Mouse (Mus musculus) regulatory T cell (primary cell): ENCODE measurements around the gene Slc30a7.

Source experiments
- in situ Hi-C: fragments of 300-600 bp; cut with MboI, MseI; formaldehyde crosslinking; loops from one replicate; pipeline ENCODE4 v1.15.1; 2025; ENCODE audit warnings: high pct_unique_total_duplicates

Gene Slc30a7

DNA sequence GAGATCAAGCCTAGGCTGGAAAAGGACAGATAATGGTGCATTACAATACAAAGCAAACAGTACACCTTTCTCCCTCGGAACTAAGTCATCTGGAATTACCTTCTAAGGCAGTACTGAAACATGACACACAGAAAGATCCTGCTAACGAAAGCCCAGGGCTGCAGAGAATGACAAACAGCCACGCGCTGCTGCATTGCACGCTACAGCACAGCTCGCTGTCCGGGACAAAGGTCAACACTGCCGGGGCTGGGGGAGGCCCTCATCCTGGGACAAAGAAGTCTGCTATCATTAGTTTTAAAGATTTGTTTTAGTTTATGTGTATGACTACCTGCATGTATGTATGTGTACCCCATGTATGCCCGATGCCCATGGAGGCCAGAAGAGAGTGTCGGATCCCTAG lies 14.2 kb downstream of the Slc30a7 start:
- in situ Hi-C loops = no loop called here

DNA sequence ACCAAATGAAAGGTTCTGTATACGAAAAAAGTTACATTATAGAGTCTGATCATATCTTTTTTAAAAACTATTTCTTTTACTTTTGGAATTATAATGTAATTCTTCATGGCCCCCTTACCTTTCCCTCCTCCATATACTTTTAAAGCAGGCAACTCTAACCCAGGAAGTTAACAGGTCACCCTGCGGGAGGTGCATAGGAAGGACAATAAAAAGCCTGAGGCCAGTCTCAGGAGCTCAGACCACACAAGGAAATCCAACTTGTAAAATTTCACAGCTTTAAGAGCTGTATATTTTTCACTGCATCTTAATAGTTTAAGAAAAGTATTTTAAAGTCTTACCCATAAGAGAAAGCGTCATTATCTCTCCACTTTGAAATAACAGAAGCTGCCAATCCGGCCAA lies 14.6 kb downstream of the Slc30a7 start:
- in situ Hi-C loops = no loop called here

DNA sequence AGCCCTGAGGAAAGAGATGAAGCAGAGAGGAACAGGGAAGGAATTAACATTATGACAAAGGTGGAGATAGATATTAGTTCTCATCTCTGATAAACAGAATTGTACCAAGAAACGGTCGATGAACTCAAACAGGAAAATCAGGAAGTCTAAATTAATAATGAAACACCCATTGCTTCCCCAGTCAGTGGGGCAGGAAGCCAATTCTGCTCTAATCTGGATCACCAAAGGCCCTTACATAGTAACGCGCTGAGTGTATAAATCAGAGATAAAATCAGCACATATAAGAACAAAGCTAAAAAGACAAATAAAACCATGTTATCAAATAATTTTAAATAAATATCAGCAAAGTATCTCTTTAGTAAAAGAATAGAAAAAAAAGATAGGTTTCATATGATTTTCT lies 15.1 kb downstream of the Slc30a7 start:
- in situ Hi-C loops = no loop called here

DNA sequence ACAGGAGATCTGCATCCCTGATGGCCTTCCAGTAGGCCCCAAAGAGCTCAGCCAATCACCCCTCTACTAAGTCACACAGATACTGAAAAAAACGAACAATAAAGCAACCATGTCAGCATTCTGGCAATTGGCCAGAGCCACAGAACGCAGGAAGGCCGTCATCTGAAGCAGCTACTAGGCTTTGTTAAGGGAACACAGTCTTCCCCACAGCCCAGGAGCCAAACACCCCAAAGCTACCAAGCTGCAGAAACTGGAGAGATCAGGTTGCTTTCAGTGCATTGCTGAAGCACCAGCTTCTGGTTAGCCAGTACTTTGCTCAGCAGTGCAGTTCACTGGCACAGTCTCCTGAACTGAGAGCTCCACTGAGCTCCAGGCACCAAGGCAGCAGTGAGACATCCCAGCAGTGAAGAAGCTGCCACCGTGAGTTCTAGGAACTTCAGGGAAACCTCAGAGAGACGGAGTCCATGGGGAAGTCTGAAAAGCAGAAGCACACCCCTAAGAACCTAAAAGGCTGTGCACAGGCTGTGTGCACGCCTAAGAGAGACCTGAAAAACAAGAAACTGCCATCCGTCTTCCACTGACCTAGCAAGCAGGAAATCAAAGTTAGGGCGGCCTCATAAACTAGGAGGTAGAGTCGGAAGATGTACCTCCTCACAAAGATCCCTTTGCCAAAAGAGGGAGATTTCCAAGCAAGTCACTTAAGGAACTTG lies 21.9 kb downstream of the Slc30a7 start:
- in situ Hi-C loops = no loop called here

DNA sequence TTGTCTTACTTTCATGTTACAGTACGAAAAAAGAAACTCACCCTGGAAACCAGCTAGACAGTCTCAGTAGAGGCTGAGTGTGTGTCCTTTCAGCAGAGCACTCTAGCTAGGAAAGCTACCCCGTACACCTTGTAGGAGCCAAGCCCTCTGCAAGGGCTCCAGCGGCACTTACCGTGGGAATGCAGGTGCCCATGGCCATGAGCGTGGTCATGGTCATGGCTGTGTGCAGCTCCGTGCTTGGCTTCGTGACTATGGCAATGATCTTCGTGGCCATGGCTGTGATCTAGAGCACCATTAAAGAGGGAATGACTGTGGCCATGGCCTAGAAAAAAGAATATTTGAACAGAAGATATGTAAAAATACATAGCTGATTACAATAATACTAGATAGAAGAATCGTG lies 22.6 kb downstream of the Slc30a7 start:
- in situ Hi-C loops = no loop called here

DNA sequence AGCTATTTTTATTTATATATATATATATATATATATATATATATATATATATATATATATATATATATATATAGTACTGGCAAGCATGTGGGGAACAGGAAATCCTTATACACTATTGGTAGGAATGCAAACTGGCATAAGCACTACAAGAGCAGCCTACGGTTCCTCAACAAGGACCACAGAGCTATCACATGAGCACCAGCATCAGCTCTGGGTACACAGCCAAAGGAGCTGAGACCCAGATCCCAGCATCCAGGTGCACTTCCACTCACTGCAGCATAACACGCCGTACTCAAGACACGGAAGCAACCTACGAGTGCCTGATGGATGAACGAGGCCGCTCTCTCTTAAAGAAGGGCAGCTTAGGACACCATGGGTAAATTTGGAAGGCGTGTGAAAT lies 24.0 kb downstream of the Slc30a7 start:
- in situ Hi-C loops = no loop called here

DNA sequence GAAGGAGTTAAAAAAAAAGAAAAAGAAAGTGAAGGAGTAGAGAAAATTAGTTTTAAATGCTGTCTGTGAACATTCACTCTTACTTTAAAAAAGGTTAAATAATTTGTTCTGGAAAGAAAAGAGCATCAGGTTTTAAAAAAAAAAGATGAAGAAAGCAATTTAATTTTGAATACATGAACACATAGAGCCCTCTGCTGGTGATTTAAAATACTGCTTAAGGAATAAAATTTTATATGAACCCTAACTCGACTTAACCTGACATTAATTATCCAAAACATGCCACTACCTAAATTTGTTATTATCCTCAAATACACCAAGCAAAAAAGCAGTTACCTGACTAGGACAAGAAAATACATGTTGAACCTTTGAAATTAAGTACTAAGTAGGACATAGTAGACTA lies 28.2 kb downstream of the Slc30a7 start:
- in situ Hi-C loops = no loop called here

DNA sequence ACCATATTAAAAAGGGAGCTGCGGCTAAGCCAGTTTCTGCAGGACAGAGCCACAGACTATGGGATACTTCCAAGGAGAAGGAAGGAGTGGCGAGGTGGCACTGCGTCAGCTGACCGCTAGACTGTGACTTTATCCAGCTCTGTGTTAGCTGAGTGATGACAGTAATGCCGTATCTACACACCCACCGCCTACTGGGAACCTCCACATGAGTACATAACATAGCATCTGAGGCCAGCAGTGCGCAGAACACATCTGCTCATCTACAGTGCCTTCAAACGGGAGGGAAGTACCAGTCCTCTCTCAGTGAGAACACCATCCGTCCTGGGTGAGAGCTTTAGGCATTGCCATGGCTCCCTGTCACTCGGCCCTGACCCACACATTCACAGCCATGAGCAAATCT lies 32.2 kb downstream of the Slc30a7 start:
- in situ Hi-C loops = loop anchor here (5.0 kb wide), 3 partner anchors 48 to 378 kb away; no protein-coding TSS in a partner anchor

DNA sequence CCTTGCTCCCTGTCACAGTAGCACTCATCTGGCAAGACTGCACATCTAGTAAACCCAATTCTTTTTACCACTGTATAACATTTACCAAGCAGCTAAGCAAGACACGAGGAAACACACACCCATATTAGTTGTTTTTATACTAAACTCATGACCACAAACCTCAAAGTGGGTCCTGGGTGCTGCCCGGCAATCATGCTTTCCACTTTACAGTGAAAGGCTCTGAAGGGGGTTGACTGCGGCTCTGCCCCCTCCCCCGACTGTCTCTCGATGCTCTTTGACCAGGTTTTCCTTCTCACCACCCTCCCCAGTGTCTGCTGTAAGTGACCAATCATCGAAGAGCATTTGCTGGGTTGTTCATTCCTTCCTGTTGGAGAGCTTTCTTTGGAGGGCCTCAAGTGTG lies 33.0 kb downstream of the Slc30a7 start:
- in situ Hi-C loops = loop anchor here (5.0 kb wide), 3 partner anchors 47 to 377 kb away; no protein-coding TSS in a partner anchor

DNA sequence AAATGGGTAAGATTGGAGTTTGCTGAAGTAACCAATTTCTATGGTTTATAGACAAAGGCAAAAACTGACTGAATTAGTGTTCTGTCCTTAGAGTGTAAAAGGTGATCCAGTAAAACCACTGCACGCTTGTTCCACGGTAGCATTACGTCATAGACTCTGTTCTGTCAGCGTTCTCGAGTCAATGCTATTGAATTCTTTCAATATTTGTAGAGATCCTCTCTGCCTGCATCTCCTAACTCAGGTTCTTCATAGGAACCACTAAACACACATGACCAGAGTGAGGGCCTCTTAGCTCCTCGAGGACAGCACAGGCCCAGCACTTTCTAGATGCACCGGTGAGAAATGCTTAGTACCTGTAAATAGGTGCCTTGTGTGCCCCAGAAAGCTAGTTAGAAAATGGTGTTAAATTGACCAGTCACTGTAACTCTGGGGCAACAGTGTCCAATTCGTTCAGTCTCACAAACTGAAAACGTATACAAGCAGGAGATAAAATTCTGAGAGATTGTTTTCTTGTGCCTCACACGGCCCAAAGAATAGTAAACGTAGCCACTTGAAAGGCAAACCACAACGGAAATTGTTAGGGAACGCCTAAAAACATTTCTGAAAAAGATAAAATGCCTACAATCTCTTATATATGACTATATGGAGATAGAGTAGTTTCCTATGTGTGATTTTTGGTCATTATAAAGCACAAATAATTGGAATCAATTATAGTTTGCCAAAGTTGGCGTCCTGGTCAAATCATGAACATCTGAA lies 35.1 kb downstream of the Slc30a7 start:
- in situ Hi-C loops = loop anchor here (5.0 kb wide), 3 partner anchors 45 to 375 kb away; no protein-coding TSS in a partner anchor

DNA sequence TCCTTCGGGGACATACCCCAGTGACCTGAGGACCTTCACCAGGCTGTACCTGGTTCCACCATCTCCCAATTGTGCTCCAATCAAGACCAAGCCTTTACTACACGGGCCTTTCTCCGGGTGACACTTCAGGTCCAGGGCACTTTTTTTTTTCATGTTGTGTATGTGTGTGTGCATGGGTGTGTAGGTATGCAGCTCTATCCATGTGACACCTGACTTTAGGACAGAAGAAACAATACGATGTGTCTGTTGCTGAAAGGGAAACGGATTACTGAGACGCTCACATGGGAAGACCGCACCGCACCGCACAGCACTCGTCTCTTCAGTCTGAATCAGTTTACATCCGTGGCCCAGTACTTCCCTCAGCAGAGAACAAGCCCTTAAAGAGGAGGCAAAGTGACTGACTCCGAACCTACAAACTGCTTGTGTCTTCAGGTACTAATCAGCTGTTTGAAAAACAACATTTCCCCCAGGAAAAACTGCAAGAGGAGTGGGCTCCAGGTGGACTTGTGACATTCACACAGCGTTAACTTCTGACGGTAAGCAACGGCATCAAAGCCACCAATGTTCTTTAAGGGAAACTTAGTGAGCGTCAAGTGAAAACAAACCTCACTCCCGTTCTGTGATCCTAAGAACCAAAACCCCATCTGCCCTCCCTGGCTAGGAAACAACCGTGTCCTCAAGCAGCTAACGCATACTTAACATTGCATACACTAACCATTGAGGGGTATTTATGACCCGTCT lies 36.0 kb downstream of the Slc30a7 start:
- in situ Hi-C loops = loop anchor here (5.0 kb wide), 3 partner anchors 44 to 374 kb away; no protein-coding TSS in a partner anchor

DNA sequence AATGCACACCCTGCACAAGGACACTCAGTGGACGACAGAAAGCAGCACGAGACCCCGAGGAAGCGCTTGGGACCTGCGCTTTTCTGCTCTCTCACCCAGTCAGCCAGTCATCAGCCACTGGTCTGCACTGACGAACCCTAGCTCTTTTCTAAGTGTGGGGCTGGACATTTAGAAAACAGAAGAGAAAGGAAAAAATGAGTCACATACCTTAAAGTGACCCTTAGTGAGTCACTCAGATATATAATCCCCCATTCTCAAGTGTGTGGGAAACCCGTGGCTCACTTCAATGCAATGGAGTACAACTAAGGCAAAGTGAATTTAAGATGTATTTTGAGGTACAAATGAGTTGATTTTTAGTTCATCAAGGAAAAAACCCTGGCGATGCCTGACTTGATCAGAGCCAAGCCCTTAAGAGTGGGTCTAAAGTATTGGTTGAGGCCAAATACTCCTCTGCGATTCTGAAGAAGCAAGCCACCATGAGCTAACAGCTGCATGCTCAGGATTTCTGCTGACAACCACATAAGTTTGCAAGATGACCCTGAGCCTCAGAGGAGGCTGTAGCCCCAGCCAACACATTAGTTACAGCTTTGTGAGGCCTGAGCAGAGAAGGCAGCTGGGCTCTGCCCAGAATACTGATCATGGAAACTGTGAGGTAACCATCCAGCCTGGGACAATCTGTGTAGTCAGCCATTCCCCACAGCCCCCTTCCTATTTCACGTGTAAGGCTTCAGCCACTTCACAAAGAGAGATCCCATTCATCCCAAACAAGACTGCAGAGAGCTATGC lies 38.3 kb downstream of the Slc30a7 start:
- in situ Hi-C loops = no loop called here

DNA sequence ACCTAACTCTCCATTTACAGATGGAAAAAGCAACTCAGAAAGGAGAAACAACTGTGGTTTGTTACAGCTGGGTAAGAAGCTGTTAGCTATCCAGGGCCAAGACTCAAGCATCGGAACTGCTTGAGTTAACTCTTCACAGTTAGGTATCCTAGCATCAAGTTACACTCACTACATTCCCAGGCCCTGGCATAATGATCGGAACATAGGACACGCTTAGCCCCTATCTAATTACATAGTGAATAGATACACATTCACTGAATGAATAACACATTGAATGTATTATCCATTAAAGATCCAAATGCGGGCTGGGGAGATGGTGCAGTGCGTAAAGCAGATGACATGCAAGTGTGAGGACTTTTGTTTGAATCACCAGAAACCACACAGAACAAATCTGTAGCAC lies 43.1 kb downstream of the Slc30a7 start:
- in situ Hi-C loops = no loop called here

DNA sequence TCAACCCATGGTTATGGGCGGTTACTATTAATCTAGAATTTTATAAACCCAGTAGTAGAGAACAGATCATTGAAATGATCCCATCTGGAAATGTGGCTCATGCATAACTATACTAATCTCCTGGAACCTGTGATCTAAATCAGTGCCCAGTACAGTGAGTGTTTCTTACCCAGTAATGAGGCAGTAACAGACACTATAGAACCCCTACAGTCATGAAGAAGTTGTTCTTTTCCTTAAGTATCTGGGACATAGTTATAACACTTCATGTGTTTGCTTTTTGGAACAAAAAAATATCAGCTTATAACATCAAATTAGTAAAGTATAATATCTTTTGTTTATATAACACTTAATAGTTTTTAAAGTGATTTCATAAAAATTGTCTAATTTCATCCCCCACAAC lies 43.6 kb downstream of the Slc30a7 start:
- in situ Hi-C loops = no loop called here

DNA sequence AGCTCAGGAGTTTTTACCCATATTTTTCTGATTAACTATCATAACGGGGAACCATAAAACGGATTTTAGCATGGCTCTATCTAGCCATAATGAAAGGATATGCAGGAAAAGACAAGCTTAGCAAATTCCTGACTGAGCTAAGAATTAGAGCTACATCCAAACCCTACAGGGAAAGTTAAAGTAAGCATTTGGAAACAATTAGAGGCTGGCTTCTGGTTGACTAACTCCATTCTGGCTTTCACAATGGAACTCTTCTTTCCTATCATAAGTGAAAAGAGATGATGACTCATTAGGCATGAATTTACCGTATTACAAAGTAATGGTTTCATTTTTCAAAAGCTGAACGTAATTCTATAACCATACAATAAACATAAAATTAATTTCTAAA lies 45.2 kb downstream of the Slc30a7 start:
- in situ Hi-C loops = no loop called here

DNA sequence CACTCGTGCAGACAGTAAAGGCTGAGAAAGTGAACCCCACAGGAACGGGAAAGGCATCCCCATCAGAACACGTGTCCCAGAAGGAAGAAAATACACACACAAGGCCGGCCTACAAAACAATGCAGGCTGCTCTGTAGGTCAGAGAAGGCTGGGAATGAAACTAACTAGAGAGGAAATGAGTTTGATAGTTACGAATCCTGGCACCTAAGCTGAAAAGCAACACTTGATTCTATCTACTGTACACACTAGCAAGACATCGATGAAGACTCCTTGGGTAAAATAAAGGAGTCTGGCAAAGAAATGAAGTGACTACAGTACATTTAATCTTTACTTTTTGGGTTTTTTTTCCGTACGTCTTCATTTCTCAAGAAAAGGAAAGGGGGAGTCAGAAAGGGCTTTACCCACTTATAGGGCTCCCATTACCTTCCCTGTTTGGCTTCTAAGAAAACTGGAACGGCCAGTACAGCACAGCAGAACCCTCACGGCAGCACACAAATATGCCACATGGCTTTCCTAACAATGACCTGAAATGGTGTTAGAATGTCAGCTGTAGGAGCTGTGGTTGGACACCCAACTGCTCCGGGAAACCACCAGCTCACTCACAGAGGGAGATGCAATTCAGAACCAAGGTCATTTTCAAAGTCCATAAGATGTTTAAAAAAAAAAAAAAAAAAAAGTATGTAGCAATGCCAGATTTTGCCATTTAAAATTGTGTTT lies 45.7 kb downstream of the Slc30a7 start:
- in situ Hi-C loops = no loop called here

DNA sequence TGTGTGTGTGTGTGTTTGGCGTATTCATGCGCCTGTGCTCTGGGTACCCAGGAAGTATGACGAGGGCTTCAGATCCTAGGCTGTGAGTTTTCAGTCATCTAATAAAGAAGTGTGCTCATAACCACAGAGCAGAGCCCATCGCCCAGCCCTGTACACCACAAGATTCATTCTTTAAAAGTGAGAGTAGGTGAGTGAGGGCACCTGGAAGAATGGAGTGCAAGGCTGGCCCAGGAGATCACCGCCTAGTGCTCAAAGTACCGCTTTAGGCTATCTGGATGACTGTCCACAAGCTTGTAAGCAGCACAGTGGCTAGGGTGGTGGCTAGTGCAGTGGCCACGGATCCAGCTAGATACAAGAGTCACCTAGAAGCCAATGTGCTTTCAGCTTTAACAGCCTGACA lies 50.0 kb downstream of the Slc30a7 start:
- in situ Hi-C loops = no loop called here

DNA sequence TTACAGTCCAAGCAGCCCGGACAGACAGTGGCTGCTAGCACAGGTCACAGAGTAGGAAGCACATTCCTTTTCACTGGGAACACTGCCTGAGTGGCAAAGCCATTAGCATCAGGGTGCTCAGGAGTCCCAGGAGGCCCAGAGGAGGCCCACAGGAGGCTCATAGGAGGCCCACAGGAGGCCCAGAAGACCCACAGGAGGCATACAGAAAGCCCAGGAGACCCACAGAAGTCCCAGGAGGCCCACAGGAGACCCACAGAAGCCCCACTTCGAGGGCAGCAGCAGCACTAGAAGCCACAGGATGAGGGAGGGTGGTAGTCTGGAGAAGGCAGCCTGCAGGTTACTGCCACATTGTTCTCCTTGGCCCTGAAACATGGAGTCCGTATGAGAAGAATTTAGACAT lies 54.1 kb downstream of the Slc30a7 start:
- in situ Hi-C loops = no loop called here

DNA sequence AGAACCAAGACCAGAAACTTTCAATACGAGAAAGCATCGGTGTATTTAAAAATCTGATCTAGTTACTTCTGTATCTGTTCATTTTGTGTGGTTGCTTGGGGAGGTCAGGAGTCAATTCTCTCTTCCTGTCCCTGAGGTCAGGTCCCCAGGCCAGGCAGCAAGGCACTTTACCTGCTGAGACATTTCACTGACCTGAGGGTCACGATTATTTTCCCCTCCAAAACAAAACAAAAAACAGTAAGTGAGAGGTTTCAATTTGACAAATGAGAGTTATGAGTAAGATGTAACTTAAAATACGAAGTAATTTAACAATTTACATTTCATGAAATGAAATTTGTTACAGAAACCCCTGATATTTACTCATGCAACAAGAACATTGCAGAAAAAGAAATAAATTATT lies 54.9 kb downstream of the Slc30a7 start:
- in situ Hi-C loops = no loop called here

DNA sequence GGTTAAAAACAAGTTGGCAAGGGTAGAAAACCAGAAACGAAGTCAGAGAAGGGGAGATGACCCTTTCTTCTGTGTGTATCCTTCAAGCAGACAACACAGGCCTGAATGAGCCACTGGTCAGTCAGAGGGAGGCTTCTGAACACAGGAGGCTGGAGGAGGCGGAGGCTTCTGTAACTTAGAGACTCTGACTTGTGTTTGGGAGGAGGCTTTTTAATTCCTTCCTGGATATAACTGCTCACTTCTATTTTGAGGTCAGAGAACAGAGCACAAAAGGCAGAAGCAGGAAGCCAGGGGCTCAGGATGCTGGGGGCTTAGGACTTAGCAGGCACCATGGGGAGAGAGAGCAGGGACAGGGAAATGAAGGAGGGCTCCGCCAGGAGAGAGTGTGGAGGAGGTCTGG lies 56.0 kb downstream of the Slc30a7 start:
- in situ Hi-C loops = no loop called here
